Mouse (Mus musculus): Measurements from ENCODE around the gene Lap3.

DNA sequence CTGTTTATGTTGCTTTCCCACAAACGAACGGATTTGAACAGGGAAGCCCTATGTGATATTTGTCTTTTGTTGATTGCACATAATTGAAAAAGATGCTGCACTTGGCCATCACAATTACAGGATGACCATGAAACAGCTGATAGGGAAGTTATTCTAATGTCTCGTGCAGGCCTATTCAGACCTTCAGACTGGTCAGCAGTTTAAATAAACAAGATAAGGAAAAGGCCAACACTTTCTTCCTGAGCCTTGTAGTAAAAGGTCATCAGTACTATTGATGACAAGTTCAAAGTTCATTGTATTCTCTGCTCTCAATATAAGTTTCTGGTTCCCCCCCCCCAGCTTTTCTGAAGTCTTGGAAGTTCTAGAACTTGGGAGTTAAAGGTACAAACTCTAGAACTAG lies 10.6 kb upstream of the Lap3 start:
- TF ChIP-seq CTCF (IDR thresholded peaks at IDR 0.05; ENCODE audit: borderline replicate concordance, insufficient read depth, low read length): no peak
- no peak for TF ChIP-seq POLR2A (IDR thresholded peaks at IDR 0.05; ENCODE audit: low read depth, low read length)
